Mouse (Mus musculus) embryonic facial prominence, embryonic 12.5 days (tissue): ENCODE data around the gene Tbcd. TPM values are rescaled to one million over a fixed set of nuclear protein-coding genes. Genes with fewer than 3 reads are reported as not detected.

Experiments used
- ATAC-seq: fragments of 200-750 bp; cut with Nextera tagmentation; 2 replicates; pipeline ENCODE4 v1.8.0; 2017; ENCODE audit not compliant: insufficient number of reproducible peaks, insufficient read depth, low FRiP score, low TSS enrichment
- H3K27ac ChIP-seq: fragments of 300-500 bp; sonication (generic); 2 replicates; pipeline ENCODE4 v1.5.1; 2016; ENCODE audit warnings: mild to moderate bottlenecking
- H3K27me3 ChIP-seq: fragments of 300-500 bp; sonication (generic); 2 replicates; pipeline ENCODE4 v1.6.1; 2016; ENCODE audit warnings: mild to moderate bottlenecking, moderate library complexity
- H3K36me3 ChIP-seq: fragments of 300-500 bp; sonication (generic); 2 replicates; pipeline ENCODE4 v1.6.1; 2016; ENCODE audit warnings: mild to moderate bottlenecking
- H3K4me1 ChIP-seq: fragments of 300-500 bp; sonication (generic); 2 replicates; pipeline ENCODE4 v1.6.1; 2016
- H3K4me2 ChIP-seq: fragments of 300-500 bp; sonication (generic); replicated peaks from 2 replicates; pipeline ENCODE4 v1.6.1; 2016; ENCODE audit warnings: mild to moderate bottlenecking, moderate library complexity
- H3K4me3 ChIP-seq: fragments of 300-500 bp; sonication (generic); 2 replicates; pipeline ENCODE4 v1.5.1; 2016; ENCODE audit warnings: mild to moderate bottlenecking
- H3K9ac ChIP-seq: fragments of 300-500 bp; sonication (generic); 2 replicates; pipeline ENCODE4 v1.6.1; 2016; ENCODE audit warnings: mild to moderate bottlenecking, moderate library complexity
- H3K9me3 ChIP-seq: fragments of 300-500 bp; sonication (generic); 2 replicates; pipeline ENCODE4 v1.6.1; 2016; ENCODE audit warnings: mild to moderate bottlenecking, moderate library complexity
- WGBS: fragments of 180-500 bp; shearing (Covaris S2); methylation state at CpG from one replicate; pipeline ENCODE4 v1.1.7; 2016; 5-methylcytosine and 5-hydroxymethylcytosine counted together
- polyA plus RNA-seq: library from polyadenylated mRNA; unstranded; fragments of >200 nt; fragmentation: Nextera tagmentation; extraction: Ambion mirVana; gene quantifications from 2 replicates; pipeline ENCODE4 v1.2.1, GENCODE M21; 2016

Tbcd gene
- polyA plus RNA-seq, 1 experiment from 2014 or later = 51.0 TPM

GRCm38 (mm10) chr11:121648166-121648565 is 196.4 kb downstream of the Tbcd start:
- 87% methylated on average over 5 of the region's 5 CpGs for whole genome bisulfite sequencing
- Histone ChIP-seq H3K9ac (no peak overlapping the region), H3K27ac (no peak overlapping the region), H3K4me1 (0 out of 2 replicates have a peak, but pooled peaks cover 3% of the 10 kb centered on the region), H3K9me3 (no peaks in the 10 kb centered on the region), H3K4me2 (no peak overlapping the region), H3K4me3 (no peak overlapping the region), H3K27me3 (no peaks in the 10 kb centered on the region), H3K36me3 (peaks cover 12% of the 10 kb centered on the region; the same call in 1 of the 2 replicates)
- no peak for ATAC-seq

GRCm38 (mm10) chr11:121649900-121650299 is 198.2 kb downstream of the Tbcd start:
- no peak for ATAC-seq
- 72% methylated on average over 10 of the region's 10 CpGs for WGBS

GRCm38 (mm10) chr11:121650668-121651067 is 198.9 kb downstream of the Tbcd start:
- no peak for ATAC-seq
- Histone ChIP-seq H3K27me3 (no peaks in the 10 kb centered on the region), H3K4me3 (no peak overlapping the region), H3K27ac (no peak overlapping the region), H3K9ac (no peak overlapping the region), H3K9me3 (no peaks in the 10 kb centered on the region), H3K36me3 (0 out of 2 replicates have a peak, but pooled peaks cover 9% of the 10 kb centered on the region), H3K4me1 (0 out of 2 replicates have a peak, but pooled peaks cover 5% of the 10 kb centered on the region), H3K4me2 (no peak overlapping the region)
- 92% methylated on average over 11 of the region's 11 CpGs for WGBS

More at GRCm38 (mm10) chr11:121649900-121650299, 198.2 kb downstream of the Tbcd start:
- H3K27me3 ChIP-seq = no peaks in the 10 kb centered on the region
- no peak overlapping the region for H3K4me2 ChIP-seq
- 0 out of 2 replicates have a peak, but pooled peaks cover 7% of the 10 kb centered on the region for H3K36me3 ChIP-seq
- H3K9ac ChIP-seq = no peak overlapping the region
- no peak overlapping the region for H3K27ac ChIP-seq
- no peak overlapping the region for H3K4me3 ChIP-seq
- H3K4me1 ChIP-seq = 0 out of 2 replicates have a peak, but pooled peaks cover 5% of the 10 kb centered on the region
- no peaks in the 10 kb centered on the region for H3K9me3 ChIP-seq

GRCm38 (mm10) chr11:121651556-121651955 is 199.8 kb downstream of the Tbcd start:
- Histone ChIP-seq H3K9me3 (no peaks in the 10 kb centered on the region), H3K36me3 (0 out of 2 replicates have a peak, but pooled peaks cover 9% of the 10 kb centered on the region), H3K27me3 (no peaks in the 10 kb centered on the region), H3K4me1 (0 out of 2 replicates have a peak, but pooled peaks cover 5% of the 10 kb centered on the region), H3K9ac (no peak overlapping the region), H3K4me3 (no peak overlapping the region), H3K4me2 (no peak overlapping the region), H3K27ac (no peak overlapping the region)
- ATAC-seq = no peak
- 94% methylated on average over 9 of the region's 9 CpGs for WGBS

GRCm38 (mm10) chr11:121651983-121652382 is 200.2 kb downstream of the Tbcd start:
- Histone ChIP-seq H3K4me1 (0 out of 2 replicates have a peak, but pooled peaks cover 5% of the 10 kb centered on the region), H3K27me3 (no peaks in the 10 kb centered on the region), H3K9ac (no peak overlapping the region), H3K36me3 (0 out of 2 replicates have a peak, but pooled peaks cover 9% of the 10 kb centered on the region), H3K4me3 (no peak overlapping the region), H3K9me3 (no peaks in the 10 kb centered on the region), H3K27ac (no peak overlapping the region), H3K4me2 (no peak overlapping the region)
- 90% methylated on average over 5 of the region's 5 CpGs for WGBS
- no peak for ATAC-seq

- WGBS = 57% methylated on average over 10 of the region's 10 CpGs
- H3K4me1 ChIP-seq = 0 out of 2 replicates have a peak, but pooled peaks cover 5% of the 10 kb centered on the region
- no peaks in the 10 kb centered on the region for H3K9me3 ChIP-seq
- no peak overlapping the region for H3K9ac ChIP-seq
- no peak overlapping the region for H3K4me2 ChIP-seq
- no peak overlapping the region for H3K27ac ChIP-seq
- no peak for ATAC-seq
- H3K4me3 ChIP-seq = no peak overlapping the region
- H3K27me3 ChIP-seq = no peaks in the 10 kb centered on the region
- H3K36me3 ChIP-seq = 0 out of 2 replicates have a peak, but pooled peaks cover 9% of the 10 kb centered on the region
Measured at GRCm38 (mm10) chr11:121652547-121653305, 201.0 kb downstream of the Tbcd start.

- Histone ChIP-seq H3K9ac (no peak overlapping the region), H3K9me3 (no peaks in the 10 kb centered on the region), H3K36me3 (0 out of 2 replicates have a peak, but pooled peaks cover 9% of the 10 kb centered on the region), H3K27me3 (no peaks in the 10 kb centered on the region), H3K27ac (no peak overlapping the region), H3K4me3 (no peak overlapping the region), H3K4me1 (0 out of 2 replicates have a peak, but pooled peaks cover 5% of the 10 kb centered on the region), H3K4me2 (no peak overlapping the region)
- ATAC-seq = no peak
- 90% methylated on average over 4 of the region's 4 CpGs for WGBS
Measured at GRCm38 (mm10) chr11:121653631-121654030, 201.9 kb downstream of the Tbcd start.

GRCm38 (mm10) chr11:121654406-121654945 is 202.7 kb downstream of the Tbcd start:
- Histone ChIP-seq H3K36me3 (0 out of 2 replicates have a peak, but pooled peaks cover 9% of the 10 kb centered on the region), H3K4me3 (no peak overlapping the region), H3K4me1 (0 out of 2 replicates have a peak, but pooled peaks cover 5% of the 10 kb centered on the region), H3K4me2 (no peak overlapping the region), H3K27me3 (no peaks in the 10 kb centered on the region), H3K9ac (no peak overlapping the region), H3K9me3 (no peaks in the 10 kb centered on the region), H3K27ac (0 out of 2 replicates have a peak overlapping the region, but pooled peaks have one; percentile 1)
- ATAC-seq = no peak
- 53% methylated on average over 9 of the region's 9 CpGs for WGBS

- Histone ChIP-seq H3K4me3 (no peak overlapping the region), H3K4me2 (no peak overlapping the region), H3K9ac (no peak overlapping the region), H3K4me1 (0 out of 2 replicates have a peak, but pooled peaks cover 5% of the 10 kb centered on the region), H3K27me3 (no peaks in the 10 kb centered on the region), H3K9me3 (no peaks in the 10 kb centered on the region), H3K27ac (no peak overlapping the region), H3K36me3 (0 out of 2 replicates have a peak, but pooled peaks cover 8% of the 10 kb centered on the region)
- ATAC-seq = no peak
- 85% methylated on average over 6 of the region's 6 CpGs for WGBS
Measured at GRCm38 (mm10) chr11:121655166-121655806, 203.5 kb downstream of the Tbcd start.

GRCm38 (mm10) chr11:121655807-121656511 is 204.2 kb downstream of the Tbcd start:
- Histone ChIP-seq H3K9ac (no peak overlapping the region), H3K4me2 (no peak overlapping the region), H3K4me1 (0 out of 2 replicates have a peak, but pooled peaks cover 5% of the 10 kb centered on the region), H3K4me3 (no peak overlapping the region), H3K9me3 (no peaks in the 10 kb centered on the region), H3K36me3 (0 out of 2 replicates have a peak, but pooled peaks cover 2% of the 10 kb centered on the region), H3K27ac (no peak overlapping the region), H3K27me3 (no peaks in the 10 kb centered on the region)
- no peak for ATAC-seq
- WGBS = 82% methylated on average over 6 of the region's 6 CpGs

GRCm38 (mm10) chr11:121658151-121658550 is 206.4 kb downstream of the Tbcd start:
- 38% methylated on average over 1 of the region's 1 CpGs for WGBS
- H3K36me3 ChIP-seq = 0 out of 2 replicates have a peak, but pooled peaks cover 2% of the 10 kb centered on the region
- H3K27me3 ChIP-seq = no peaks in the 10 kb centered on the region
- H3K4me2 ChIP-seq = no peak overlapping the region
- no peak overlapping the region for H3K4me3 ChIP-seq
- no peak overlapping the region for H3K27ac ChIP-seq
- ATAC-seq = no peak
- H3K9me3 ChIP-seq = no peaks in the 10 kb centered on the region
- no peak overlapping the region for H3K9ac ChIP-seq
- H3K4me1 ChIP-seq = 0 out of 2 replicates have a peak, but pooled peaks cover 2% of the 10 kb centered on the region
